Mouse (Mus musculus) cortical plate, adult 2 months (tissue): ENCODE data around the gene Mob3a. TPM values are rescaled to one million over a fixed set of nuclear protein-coding genes. Genes with fewer than 3 reads are reported as not detected.

Experiments used
- H3K27ac ChIP-seq: fragments of 200-500 bp; 2 replicates; pipeline ENCODE4 v1.5.1; 2012; ENCODE audit warnings: low read length, control low read depth, inconsistent platforms; ENCODE audit not compliant: insufficient read depth
- H3K4me1 ChIP-seq: fragments of 200-500 bp; 2 replicates; pipeline ENCODE4 v1.6.1; 2011; ENCODE audit warnings: low read length; ENCODE audit not compliant: control insufficient read depth, insufficient read depth
- H3K4me3 ChIP-seq: fragments of 200-500 bp; 2 replicates; pipeline ENCODE4 v1.5.1; 2011; ENCODE audit warnings: mild to moderate bottlenecking, low read length, control low read depth; ENCODE audit not compliant: insufficient read depth
- CTCF ChIP-seq: fragments of 200-500 bp; IDR thresholded peaks from 2 replicates; pipeline ENCODE4 v1.5.1; 2011; ENCODE audit warnings: mild to moderate bottlenecking, control low read depth, low read length; ENCODE audit not compliant: insufficient read depth; ENCODE audit errors: extremely low read depth
- POLR2A ChIP-seq: fragments of 200-500 bp; IDR thresholded peaks from 2 replicates; pipeline ENCODE4 v1.6.1; 2011; ENCODE audit warnings: mild to moderate bottlenecking, low read length, control low read depth; ENCODE audit not compliant: insufficient read depth; ENCODE audit errors: extremely low read depth
- polyA plus RNA-seq: library from polyadenylated mRNA; depleted of rRNA; stranded (reverse); fragments of >200 nt; gene quantifications from 2 replicates; pipeline ENCODE4 v1.2.3, GENCODE M21; 2012

Mob3a gene
- polyA plus RNA-seq, 1 experiment: 9.4 TPM

DNA sequence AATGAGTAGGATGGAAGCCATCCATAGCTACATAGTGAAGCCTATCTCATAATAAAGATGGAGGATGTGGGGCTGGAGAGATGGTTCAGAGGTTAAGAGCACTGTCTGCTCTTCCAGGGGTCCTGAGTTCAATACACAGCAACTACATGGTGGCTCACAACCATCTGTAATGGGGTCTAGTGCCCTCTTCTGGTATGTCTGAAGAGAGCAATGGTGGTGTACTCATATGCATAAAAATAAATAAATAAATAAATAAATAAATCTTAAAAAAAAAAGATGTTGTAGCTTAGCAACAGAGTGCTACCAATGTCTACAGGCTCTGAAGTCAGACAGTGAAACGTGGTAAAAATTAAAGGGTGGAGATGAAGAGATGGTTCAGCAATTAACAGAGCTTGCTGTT is 36.9 kb upstream of the Mob3a start:
- H3K4me1 ChIP-seq: peaks cover 13% of the 10 kb centered on the region
- TF ChIP-seq CTCF (no peak), POLR2A (no peak)

DNA sequence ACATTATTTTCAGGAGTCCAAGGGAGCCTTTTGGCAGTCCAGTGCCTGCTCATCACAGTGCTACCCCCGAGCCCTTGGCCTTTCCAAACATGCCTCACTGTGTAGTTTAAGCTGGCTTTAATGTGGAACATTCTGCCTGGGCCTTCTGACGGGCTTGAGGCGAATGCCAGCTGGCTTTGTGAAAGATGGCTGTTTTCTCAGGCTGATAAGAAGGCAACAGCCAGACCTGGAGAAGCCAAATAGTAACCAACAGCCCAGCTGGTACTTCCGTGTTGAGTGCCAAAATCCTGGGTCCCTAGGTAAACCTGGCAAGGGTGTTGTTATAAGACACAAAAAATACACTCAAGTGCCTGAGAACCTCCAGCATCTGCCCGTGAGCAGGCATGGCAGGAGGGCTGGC is 35.0 kb upstream of the Mob3a start:
- no peak for TF ChIP-seq CTCF
- no peak for TF ChIP-seq POLR2A
- H3K4me1 ChIP-seq: peaks cover 15% of the 10 kb centered on the region
- no peak overlapping the region for H3K4me3 ChIP-seq
- no peak overlapping the region for H3K27ac ChIP-seq

More for the DNA sequence above, 36.9 kb upstream of the Mob3a start:
- Histone ChIP-seq H3K27ac (no peak overlapping the region), H3K4me3 (no peak overlapping the region)

DNA sequence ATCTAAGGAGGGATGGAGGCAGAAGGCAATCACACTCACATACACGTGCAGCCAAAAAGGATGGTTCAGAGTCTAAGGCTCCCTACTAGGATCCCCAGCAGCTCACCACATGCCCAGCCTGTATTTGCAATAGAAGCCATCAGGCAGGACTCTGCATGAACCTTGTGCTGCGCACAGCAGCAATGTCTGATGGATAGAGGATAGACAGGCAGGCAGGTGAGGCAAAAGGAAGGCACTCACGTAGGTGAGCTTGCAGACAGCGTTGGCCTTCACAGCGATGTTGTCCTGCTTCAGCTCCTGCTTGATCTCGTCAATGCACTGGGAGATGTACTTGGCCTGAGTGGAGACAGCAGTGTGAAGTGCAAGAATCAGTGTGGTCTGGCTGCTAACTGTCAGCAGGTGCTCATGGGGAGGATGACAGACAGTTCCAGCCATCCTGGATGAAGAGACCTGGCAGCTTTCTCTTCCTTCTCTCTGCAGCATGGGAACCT is 30.9 kb upstream of the Mob3a start:
- no peak overlapping the region for H3K27ac ChIP-seq
- TF ChIP-seq CTCF: no peak
- TF ChIP-seq POLR2A: no peak
- H3K4me1 ChIP-seq: peaks cover 13% of the 10 kb centered on the region
- no peak overlapping the region for H3K4me3 ChIP-seq

DNA sequence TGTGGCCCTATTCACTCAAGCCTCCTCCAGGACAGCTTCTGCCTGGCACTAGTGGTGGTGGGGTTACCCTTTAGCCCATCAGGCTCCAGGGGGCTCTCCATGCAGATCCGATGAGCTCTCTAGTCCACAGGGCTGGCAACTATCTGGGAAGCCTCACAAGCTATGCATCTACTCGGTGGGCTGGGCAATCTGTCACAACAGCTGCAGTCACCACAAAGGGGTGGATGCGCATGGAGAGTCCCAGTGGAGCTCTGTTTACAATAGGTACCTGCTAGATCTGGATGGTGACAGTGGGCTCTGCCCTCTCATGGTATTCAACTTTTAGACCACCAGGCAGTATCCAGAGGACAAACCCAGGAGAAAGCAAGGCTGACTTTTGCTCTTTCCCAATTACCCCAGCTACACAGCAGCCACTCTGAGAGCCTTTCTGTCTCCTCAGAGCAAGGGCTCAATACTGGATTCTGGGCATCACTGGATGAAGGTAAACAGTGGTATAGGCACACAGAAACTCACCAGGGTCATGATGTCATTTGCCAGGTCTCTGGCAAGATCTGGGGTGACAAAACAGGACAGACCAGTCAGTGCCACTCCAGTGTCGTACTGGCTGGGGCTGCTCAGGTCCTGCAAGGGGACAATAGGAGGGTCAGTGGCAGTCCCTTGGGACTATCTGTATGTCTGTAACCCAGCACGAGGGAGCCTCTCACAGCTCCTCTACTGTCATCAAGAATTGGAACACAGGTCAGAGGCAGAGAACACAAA is 25.8 kb upstream of the Mob3a start:
- no peak overlapping the region for H3K4me3 ChIP-seq
- TF ChIP-seq POLR2A (no peak), CTCF (no peak)
- H3K4me1 ChIP-seq: peaks cover 1% of the 10 kb centered on the region; the same call in 1 of the 2 replicates
- no peak overlapping the region for H3K27ac ChIP-seq

DNA sequence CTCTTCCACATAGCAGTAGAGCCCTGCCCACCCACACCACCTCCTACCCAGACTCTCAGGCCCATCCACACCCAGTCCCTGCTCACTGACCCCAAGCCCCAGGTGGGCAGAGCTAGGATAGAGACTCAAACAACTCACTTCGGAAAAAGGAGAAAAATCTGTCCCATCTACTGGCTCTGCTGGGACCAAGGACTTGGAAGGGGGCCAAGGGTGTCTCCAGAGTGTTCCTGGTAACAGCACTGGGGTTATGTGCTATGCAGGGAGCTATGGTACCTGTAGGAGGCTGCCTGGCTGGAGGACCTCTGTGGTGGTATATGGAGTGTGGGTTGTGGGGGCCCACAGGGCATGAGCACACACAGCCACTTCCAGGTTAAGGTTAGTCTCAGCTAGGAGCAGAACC is 15.5 kb upstream of the Mob3a start:
- no peaks in the 10 kb centered on the region for H3K4me1 ChIP-seq
- no peak overlapping the region for H3K27ac ChIP-seq
- no peak overlapping the region for H3K4me3 ChIP-seq
- TF ChIP-seq CTCF (no peak), POLR2A (no peak)

DNA sequence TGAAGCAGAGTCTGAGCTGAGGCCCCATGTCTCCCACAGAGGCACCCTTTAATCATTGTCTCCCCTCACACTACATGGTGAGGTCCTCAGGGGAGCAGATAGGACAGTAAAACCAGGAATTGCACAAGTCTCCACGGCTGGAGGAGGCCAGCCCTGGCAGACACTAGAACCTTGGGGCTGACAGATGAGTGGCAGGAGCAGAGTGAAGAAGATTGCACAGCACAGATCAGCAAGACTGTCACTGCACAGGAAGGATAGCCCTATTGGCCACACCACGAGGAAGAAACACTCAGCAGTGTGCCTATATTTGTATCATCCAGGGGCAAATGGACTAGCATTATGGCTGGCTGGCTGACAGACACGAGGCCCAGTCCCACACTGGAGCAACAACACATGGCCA is 9.1 kb upstream of the Mob3a start:
- no peak for TF ChIP-seq POLR2A
- no peak for TF ChIP-seq CTCF
- Histone ChIP-seq H3K4me3 (no peak overlapping the region), H3K4me1 (no peaks in the 10 kb centered on the region), H3K27ac (no peak overlapping the region)

DNA sequence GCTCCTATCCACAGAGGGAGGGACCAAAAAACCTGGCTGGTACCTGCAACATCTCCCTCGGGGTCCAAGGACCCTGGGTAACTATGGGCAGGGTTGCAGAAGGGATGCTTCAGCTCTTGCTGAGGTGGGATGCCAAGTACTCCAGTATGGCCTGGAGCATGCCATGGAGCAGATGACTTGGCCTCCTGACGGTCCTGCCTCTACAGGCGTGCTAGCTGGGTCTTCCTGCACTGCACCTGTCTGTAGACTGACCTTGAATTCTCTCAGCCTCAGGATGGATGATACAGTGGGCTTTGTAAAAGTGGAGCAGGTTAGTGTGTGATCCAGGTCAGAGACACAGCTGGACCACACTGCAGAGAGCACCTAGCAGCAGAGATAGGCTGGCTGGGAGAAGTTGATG is 3.7 kb upstream of the Mob3a start:
- peaks cover 2% of the 10 kb centered on the region; the same call in 1 of the 2 replicates for H3K4me1 ChIP-seq
- H3K27ac ChIP-seq: no peak overlapping the region
- H3K4me3 ChIP-seq: no peak overlapping the region
- TF ChIP-seq POLR2A (no peak), CTCF (no peak)

DNA sequence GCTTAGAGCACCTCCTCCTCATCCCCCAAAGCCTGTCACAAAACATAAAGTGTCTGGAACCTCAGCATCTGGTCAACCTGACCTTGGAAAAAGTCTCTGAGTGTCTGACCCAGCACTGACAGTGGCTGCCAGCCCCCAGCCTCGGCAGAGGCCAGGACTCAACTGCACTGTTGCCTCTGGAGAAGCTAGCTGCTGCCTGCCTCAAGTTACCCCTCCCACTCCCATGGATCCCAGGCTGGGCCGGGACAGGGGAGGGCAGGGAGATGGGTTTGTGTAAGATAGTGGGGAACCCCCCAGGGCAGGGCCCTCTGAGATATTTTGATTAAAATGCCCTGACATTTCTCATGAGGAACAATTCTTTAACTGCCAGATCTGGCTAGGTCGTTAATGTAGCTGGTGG is 3.3 kb upstream of the Mob3a start:
- Histone ChIP-seq H3K27ac (no peak overlapping the region), H3K4me1 (peaks cover 2% of the 10 kb centered on the region; the same call in 1 of the 2 replicates), H3K4me3 (no peak overlapping the region)
- no peak for TF ChIP-seq CTCF

DNA sequence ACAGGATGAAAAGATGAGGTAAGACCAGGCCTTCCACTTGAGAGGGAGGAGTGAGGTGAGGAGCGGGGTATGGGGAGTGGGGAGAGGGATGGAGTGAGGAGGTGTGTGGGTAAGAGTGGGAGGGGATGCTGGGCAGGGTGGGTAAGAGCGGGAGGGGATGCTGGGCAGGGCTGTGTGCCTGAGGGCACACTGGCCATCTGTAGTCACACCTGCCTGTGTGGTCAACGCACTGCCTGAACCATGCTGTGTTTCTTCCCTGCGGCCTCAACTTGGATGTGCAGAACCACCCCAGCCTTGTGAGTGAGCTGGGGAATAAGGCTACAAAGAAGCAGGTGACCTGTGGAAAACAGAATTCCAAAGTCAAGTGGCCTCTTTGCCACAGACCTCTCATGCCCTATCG is 2.6 kb upstream of the Mob3a start:
- Histone ChIP-seq H3K27ac (no peak overlapping the region), H3K4me3 (no peak overlapping the region), H3K4me1 (peaks cover 2% of the 10 kb centered on the region; the same call in 1 of the 2 replicates)
- TF ChIP-seq POLR2A: no peak
- TF ChIP-seq CTCF: no peak

DNA sequence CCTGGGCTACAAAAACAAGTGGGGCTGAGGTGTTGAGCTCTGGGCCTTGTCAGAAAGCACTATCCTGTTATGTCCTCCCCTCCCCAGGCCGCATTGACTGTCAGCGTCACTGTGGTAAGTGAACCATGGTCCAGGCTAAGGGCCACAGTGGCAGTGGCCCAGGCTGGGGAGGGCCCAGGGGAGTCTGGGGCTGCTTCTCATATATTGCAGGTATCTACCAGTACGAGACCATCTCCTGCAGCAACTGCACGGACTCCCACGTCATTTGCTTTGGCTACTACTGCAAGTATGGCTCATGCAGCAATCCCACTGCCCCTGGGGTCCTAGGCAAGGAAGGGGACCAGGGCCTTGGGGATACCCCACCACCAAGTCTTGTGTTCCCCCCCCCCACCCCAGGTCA is 1.9 kb upstream of the Mob3a start:
- Histone ChIP-seq H3K4me3 (peak overlapping the region; percentile 57), H3K27ac (0 out of 2 replicates have a peak overlapping the region, but pooled peaks have one; percentile 56), H3K4me1 (peaks cover 2% of the 10 kb centered on the region; the same call in 1 of the 2 replicates)
- TF ChIP-seq POLR2A: no peak
